Mouse (Mus musculus): ENCODE measurements around the gene Mettl3. TPM values are rescaled to one million over a fixed set of nuclear protein-coding genes. Genes with fewer than 3 reads are reported as not detected.
A peak's percentile ranks its signal among the peaks of the same experiment; 100 is the strongest.

Gene Mettl3
- polyA plus RNA-seq (2014; fragmentation: Nextera tagmentation; extraction: Ambion mirVana): 37.0 and 43.5 TPM in 2 replicates

- Histone ChIP-seq H3K4me1 (replicated peaks; ENCODE audit: control insufficient read depth, insufficient read depth, low read length) (peaks cover 4% of the 10 kb centered on the region), H3K9ac (ENCODE audit: low read length) (peak within 1 kb of the TSS; percentile 70), H3K36me3 (ENCODE audit: control insufficient read depth, insufficient read depth, low read length) (peaks cover 7% of the 10 kb centered on the region), H3K27ac (ENCODE audit: low read depth) (peak within 1 kb of the TSS; percentile 96), H3K9me3 (ENCODE audit: control insufficient read depth, low read length) (no peaks in the 10 kb centered on the region), H3K4me3 (ENCODE audit: low read depth, low read length) (peak within 1 kb of the TSS; percentile 75), H3K4me2 (ENCODE audit: low read length) (peak within 1 kb of the TSS; percentile 75), H3K27me3 (replicated peaks; ENCODE audit: control insufficient read depth, insufficient read depth, low read length) (no peaks in the 10 kb centered on the region)
- under 1% methylated on average over 46 of the region's 46 CpGs for WGBS
- ATAC-seq (replicated peaks; ENCODE audit: low FRiP score, low TSS enrichment, low read depth) (peak; percentile 95), DNase-seq (ENCODE audit: low spot score) (peak; percentile 94)
These were observed at the start of gene Mettl3 for GRCm38 (mm10) chr14:52304644-52305271. Gene Mettl3 (minus strand): TSS chr14:52305128.

- H3K9ac ChIP-seq (ENCODE audit: low read length): no peak overlapping the region
- WGBS: 77% methylated on average over 6 of the region's 6 CpGs
- no peak overlapping the region for H3K4me2 ChIP-seq (ENCODE audit: low read length)
- no peaks in the 10 kb centered on the region for H3K27me3 ChIP-seq (replicated peaks; ENCODE audit: control insufficient read depth, insufficient read depth, low read length)
- H3K4me3 ChIP-seq (ENCODE audit: low read depth, low read length): no peak overlapping the region
- H3K9me3 ChIP-seq (ENCODE audit: control insufficient read depth, low read length): no peaks in the 10 kb centered on the region
- no peaks in the 10 kb centered on the region for H3K4me1 ChIP-seq (replicated peaks; ENCODE audit: control insufficient read depth, insufficient read depth, low read length)
- no peak for ATAC-seq (replicated peaks; ENCODE audit: low FRiP score, low TSS enrichment, low read depth)
- no peak overlapping the region for H3K27ac ChIP-seq (ENCODE audit: low read depth)
- H3K36me3 ChIP-seq (ENCODE audit: control insufficient read depth, insufficient read depth, low read length): no peaks in the 10 kb centered on the region
- DNase-seq (ENCODE audit: low spot score): no peak
These were observed 34.6 kb upstream of the Mettl3 start for GRCm38 (mm10) chr14:52339512-52339852.

GRCm38 (mm10) chr14:52338751-52339511, 34.0 kb upstream of the Mettl3 start:
- Histone ChIP-seq H3K27me3 (replicated peaks; ENCODE audit: control insufficient read depth, insufficient read depth, low read length) (no peaks in the 10 kb centered on the region), H3K4me3 (ENCODE audit: low read depth, low read length) (peak overlapping the region; percentile 11; the same call in 1 of the 2 replicates), H3K9me3 (ENCODE audit: control insufficient read depth, low read length) (no peaks in the 10 kb centered on the region), H3K4me1 (replicated peaks; ENCODE audit: control insufficient read depth, insufficient read depth, low read length) (no peaks in the 10 kb centered on the region), H3K4me2 (ENCODE audit: low read length) (peak overlapping the region; percentile 42), H3K36me3 (ENCODE audit: control insufficient read depth, insufficient read depth, low read length) (no peaks in the 10 kb centered on the region), H3K27ac (ENCODE audit: low read depth) (no peak overlapping the region), H3K9ac (ENCODE audit: low read length) (peak overlapping the region; percentile 13; the same call in 1 of the 2 replicates)
- DNase-seq (ENCODE audit: low spot score): peak; percentile 67
- WGBS: 27% methylated on average over 21 of the region's 21 CpGs
- ATAC-seq (replicated peaks; ENCODE audit: low FRiP score, low TSS enrichment, low read depth): no peak

GRCm38 (mm10) chr14:52332171-52332570, 27.2 kb upstream of the Mettl3 start:
- H3K27me3 ChIP-seq (replicated peaks; ENCODE audit: control insufficient read depth, insufficient read depth, low read length): peaks cover 31% of the 10 kb centered on the region
- no peak overlapping the region for H3K27ac ChIP-seq (ENCODE audit: low read depth)
- ATAC-seq (replicated peaks; ENCODE audit: low FRiP score, low TSS enrichment, low read depth) (no peak), DNase-seq (ENCODE audit: low spot score) (no peak)
- no peak overlapping the region for H3K4me3 ChIP-seq (ENCODE audit: low read depth, low read length)
- H3K9me3 ChIP-seq (ENCODE audit: control insufficient read depth, low read length): no peaks in the 10 kb centered on the region
- H3K9ac ChIP-seq (ENCODE audit: low read length): no peak overlapping the region
- WGBS: 72% methylated on average over 2 of the region's 3 CpGs
- no peak overlapping the region for H3K4me2 ChIP-seq (ENCODE audit: low read length)
- no peaks in the 10 kb centered on the region for H3K4me1 ChIP-seq (replicated peaks; ENCODE audit: control insufficient read depth, insufficient read depth, low read length)
- H3K36me3 ChIP-seq (ENCODE audit: control insufficient read depth, insufficient read depth, low read length): no peaks in the 10 kb centered on the region

GRCm38 (mm10) chr14:52331069-52331750, 26.3 kb upstream of the Mettl3 start:
- WGBS: 36% methylated on average over 4 of the region's 4 CpGs

GRCm38 (mm10) chr14:52327910-52328812, 23.2 kb upstream of the Mettl3 start, which contains the start of gene Sall2:
Gene Sall2 (minus strand): TSS chr14:52328762.
- ATAC-seq (replicated peaks; ENCODE audit: low FRiP score, low TSS enrichment, low read depth): no peak

More at GRCm38 (mm10) chr14:52331069-52331750, 26.3 kb upstream of the Mettl3 start:
- H3K36me3 ChIP-seq (ENCODE audit: control insufficient read depth, insufficient read depth, low read length): no peaks in the 10 kb centered on the region
- no peak overlapping the region for H3K4me2 ChIP-seq (ENCODE audit: low read length)
- no peak overlapping the region for H3K27ac ChIP-seq (ENCODE audit: low read depth)
- no peak overlapping the region for H3K9ac ChIP-seq (ENCODE audit: low read length)
- peaks cover 41% of the 10 kb centered on the region for H3K27me3 ChIP-seq (replicated peaks; ENCODE audit: control insufficient read depth, insufficient read depth, low read length)
- no peaks in the 10 kb centered on the region for H3K9me3 ChIP-seq (ENCODE audit: control insufficient read depth, low read length)
- DNase-seq (ENCODE audit: low spot score) (no peak), ATAC-seq (replicated peaks; ENCODE audit: low FRiP score, low TSS enrichment, low read depth) (no peak)
- H3K4me1 ChIP-seq (replicated peaks; ENCODE audit: control insufficient read depth, insufficient read depth, low read length): no peaks in the 10 kb centered on the region
- H3K4me3 ChIP-seq (ENCODE audit: low read depth, low read length): no peak overlapping the region

GRCm38 (mm10) chr14:52327375-52327901, 22.5 kb upstream of the Mettl3 start:
- Histone ChIP-seq H3K9ac (ENCODE audit: low read length) (no peak overlapping the region; the same call in 1 of the 2 replicates), H3K9me3 (ENCODE audit: control insufficient read depth, low read length) (no peaks in the 10 kb centered on the region), H3K4me2 (ENCODE audit: low read length) (peak overlapping the region; percentile 60), H3K36me3 (ENCODE audit: control insufficient read depth, insufficient read depth, low read length) (no peaks in the 10 kb centered on the region), H3K27me3 (replicated peaks; ENCODE audit: control insufficient read depth, insufficient read depth, low read length) (peaks cover 47% of the 10 kb centered on the region), H3K27ac (ENCODE audit: low read depth) (no peak overlapping the region), H3K4me3 (ENCODE audit: low read depth, low read length) (peak overlapping the region; percentile 31), H3K4me1 (replicated peaks; ENCODE audit: control insufficient read depth, insufficient read depth, low read length) (no peaks in the 10 kb centered on the region)
- DNase-seq (ENCODE audit: low spot score) (no peak), ATAC-seq (replicated peaks; ENCODE audit: low FRiP score, low TSS enrichment, low read depth) (no peak)
- WGBS: 2% methylated on average over 14 of the region's 14 CpGs

More at GRCm38 (mm10) chr14:52327910-52328812, 23.2 kb upstream of the Mettl3 start, which contains the start of gene Sall2:
- Histone ChIP-seq H3K4me1 (replicated peaks; ENCODE audit: control insufficient read depth, insufficient read depth, low read length) (no peaks in the 10 kb centered on the region), H3K4me3 (ENCODE audit: low read depth, low read length) (peak within 1 kb of the TSS; percentile 31), H3K9ac (ENCODE audit: low read length) (no peak within 1 kb of the TSS; the same call in 1 of the 2 replicates), H3K27ac (ENCODE audit: low read depth) (no peak within 1 kb of the TSS), H3K27me3 (replicated peaks; ENCODE audit: control insufficient read depth, insufficient read depth, low read length) (peaks cover 47% of the 10 kb centered on the region), H3K9me3 (ENCODE audit: control insufficient read depth, low read length) (no peaks in the 10 kb centered on the region), H3K4me2 (ENCODE audit: low read length) (peak within 1 kb of the TSS; percentile 60), H3K36me3 (ENCODE audit: control insufficient read depth, insufficient read depth, low read length) (no peaks in the 10 kb centered on the region)
- peak; percentile 66 for DNase-seq (ENCODE audit: low spot score)
- WGBS: under 1% methylated on average over 26 of the region's 26 CpGs
